Mouse (Mus musculus) spleen, adult 18-20 months (tissue): Measurements from ENCODE around the gene Rps27rt.
"Not testable (repeated sequence)": the region's sequence is repeated elsewhere in the genome, so short reads cannot be mapped to it uniquely, and the experiment has no call there.

Source experiments
- DNase-seq, 2 experiments: peaks; one replicate each; pipeline ENCODE4 v3.0.0; 2022; ENCODE audit warnings: mixed read lengths in 2 of 2

Rps27rt gene

GRCm38 (mm10) chr9:114982689-114983360, at the start of gene Rps27rt:
Gene Rps27rt, minus strand, starts transcription at chr9:114982739.
- no peak for DNase-seq

GRCm38 (mm10) chr9:115031046-115031445, 48.5 kb upstream of the Rps27rt start:
- DNase-seq, result not testable (repeated sequence)

GRCm38 (mm10) chr9:115030581-115030980, 48.0 kb upstream of the Rps27rt start:
- no peak for DNase-seq

- no peak for DNase-seq
Measured at GRCm38 (mm10) chr9:115029307-115029706, 46.8 kb upstream of the Rps27rt start.

- no peak for DNase-seq
Measured at GRCm38 (mm10) chr9:115023708-115024383, 41.3 kb upstream of the Rps27rt start.

GRCm38 (mm10) chr9:115023137-115023536, 40.6 kb upstream of the Rps27rt start:
- no peak for DNase-seq

- no peak for DNase-seq
Measured at GRCm38 (mm10) chr9:115021419-115021818, 38.9 kb upstream of the Rps27rt start.

GRCm38 (mm10) chr9:115020141-115020540, 37.6 kb upstream of the Rps27rt start:
- DNase-seq, result no peak

GRCm38 (mm10) chr9:115012367-115012766, 29.8 kb upstream of the Rps27rt start:
- DNase-seq, result no peak

- DNase-seq, result no peak
Measured at GRCm38 (mm10) chr9:115008194-115008593, 25.7 kb upstream of the Rps27rt start.

GRCm38 (mm10) chr9:115007776-115008175, 25.2 kb upstream of the Rps27rt start:
- DNase-seq, result no peak

GRCm38 (mm10) chr9:115005446-115005845, 22.9 kb upstream of the Rps27rt start:
- no peak for DNase-seq

GRCm38 (mm10) chr9:114999771-115000146, 17.2 kb upstream of the Rps27rt start:
- no peak for DNase-seq

- DNase-seq, result no peak
Measured at GRCm38 (mm10) chr9:114999010-114999770, 16.7 kb upstream of the Rps27rt start.

- no peak for DNase-seq
Measured at GRCm38 (mm10) chr9:114996489-114996888, 13.9 kb upstream of the Rps27rt start.

- DNase-seq, result no peak
Measured at GRCm38 (mm10) chr9:114995716-114996115, 13.2 kb upstream of the Rps27rt start.

GRCm38 (mm10) chr9:114995250-114995649, 12.7 kb upstream of the Rps27rt start:
- no peak for DNase-seq

GRCm38 (mm10) chr9:114992528-114992927, 10.0 kb upstream of the Rps27rt start:
- no peak for DNase-seq

- DNase-seq, result no peak
Measured at GRCm38 (mm10) chr9:114990421-114990820, 7.9 kb upstream of the Rps27rt start.

GRCm38 (mm10) chr9:114988610-114989327, 6.2 kb upstream of the Rps27rt start:
- DNase-seq, result no peak

- no peak for DNase-seq
Measured at GRCm38 (mm10) chr9:114988029-114988428, 5.5 kb upstream of the Rps27rt start.

- no peak for DNase-seq
Measured at GRCm38 (mm10) chr9:114986361-114986760, 3.8 kb upstream of the Rps27rt start.

- no peak for DNase-seq
Measured at GRCm38 (mm10) chr9:114985741-114986140, 3.2 kb upstream of the Rps27rt start.
